Mouse (Mus musculus) ES-Bruce4 (cell line): ENCODE measurements around the gene Rapgef5. TPM values are rescaled to one million over a fixed set of nuclear protein-coding genes. Genes with fewer than 3 reads are reported as not detected.

Experiments used
- H3K27ac ChIP-seq: 2 replicates; pipeline ENCODE4 v1.5.1; 2012; ENCODE audit warnings: low read length, inconsistent platforms; ENCODE audit not compliant: insufficient read depth
- H3K27me3 ChIP-seq: 2 replicates; pipeline ENCODE4 v1.6.1; 2012; ENCODE audit warnings: mild to moderate bottlenecking, low read length, inconsistent platforms; ENCODE audit not compliant: control insufficient read depth, poor library complexity, insufficient read depth, severe bottlenecking
- H3K36me3 ChIP-seq: 2 replicates; pipeline ENCODE4 v1.6.1; 2012; ENCODE audit warnings: inconsistent platforms, mild to moderate bottlenecking, low read length, moderate library complexity; ENCODE audit not compliant: control insufficient read depth, poor library complexity, insufficient read depth, severe bottlenecking
- H3K4me1 ChIP-seq: one replicate; pipeline ENCODE4 v1.8.1; 2011; ENCODE audit warnings: low read length; ENCODE audit not compliant: control insufficient read depth, insufficient read depth
- H3K4me3 ChIP-seq: 2 replicates; pipeline ENCODE4 v1.5.1; 2011; ENCODE audit warnings: low read depth, mild to moderate bottlenecking, low read length
- H3K9ac ChIP-seq: 2 replicates; pipeline ENCODE4 v1.6.1; 2012; ENCODE audit warnings: low read depth, mild to moderate bottlenecking, inconsistent platforms; ENCODE audit not compliant: poor library complexity, severe bottlenecking
- H3K9me3 ChIP-seq: replicated peaks from 2 replicates; pipeline ENCODE4 v1.6.1; 2012; ENCODE audit warnings: mild to moderate bottlenecking, low read length, inconsistent platforms; ENCODE audit not compliant: control insufficient read depth, poor library complexity, insufficient read depth, severe bottlenecking
- CTCF ChIP-seq: IDR thresholded peaks from one replicate; pipeline ENCODE4 v1.8.1; 2011; ENCODE audit warnings: low read depth, low read length
- EP300 ChIP-seq: IDR thresholded peaks from 2 replicates; pipeline ENCODE4 v1.6.1; 2011; ENCODE audit warnings: low read depth, low read length; ENCODE audit not compliant: insufficient read depth
- POLR2A ChIP-seq: IDR thresholded peaks from one replicate; pipeline ENCODE4 v1.8.1; 2011; ENCODE audit warnings: low read length; ENCODE audit not compliant: insufficient read depth
- polyA plus RNA-seq: library from polyadenylated mRNA; stranded (reverse); fragments of >200 nt; gene quantifications from 2 replicates; pipeline ENCODE4 v1.2.4, GENCODE M21; 2011; ENCODE audit warnings: low read depth; ENCODE audit not compliant: missing spikeins, insufficient read depth, insufficient read length

Rapgef5 gene
- polyA plus RNA-seq, 1 experiment = 23.8 TPM

- Histone ChIP-seq H3K9me3 (no peaks in the 10 kb centered on the region; the same call in 1 of the 2 replicates), H3K27ac (no peak overlapping the region), H3K4me1 (no peaks in the 10 kb centered on the region), H3K9ac (no peak overlapping the region), H3K4me3 (no peak overlapping the region), H3K27me3 (no peaks in the 10 kb centered on the region), H3K36me3 (peaks cover 2% of the 10 kb centered on the region)
- TF ChIP-seq CTCF (no peak), POLR2A (no peak), EP300 (no peak)
Measured at GRCm38 (mm10) chr12:117595179-117595578, 78.9 kb downstream of the Rapgef5 start.

GRCm38 (mm10) chr12:117598190-117598589, 81.9 kb downstream of the Rapgef5 start:
- H3K27me3 ChIP-seq = no peaks in the 10 kb centered on the region
- peaks cover 2% of the 10 kb centered on the region for H3K36me3 ChIP-seq
- H3K4me1 ChIP-seq = no peaks in the 10 kb centered on the region
- H3K27ac ChIP-seq = no peak overlapping the region
- no peaks in the 10 kb centered on the region; the same call in 1 of the 2 replicates for H3K9me3 ChIP-seq
- H3K9ac ChIP-seq = no peak overlapping the region
- no peak for TF ChIP-seq POLR2A
- no peak for TF ChIP-seq EP300
- no peak for TF ChIP-seq CTCF
- no peak overlapping the region for H3K4me3 ChIP-seq

GRCm38 (mm10) chr12:117605966-117606365, 89.7 kb downstream of the Rapgef5 start:
- H3K4me3 ChIP-seq = no peak overlapping the region
- H3K27me3 ChIP-seq = no peaks in the 10 kb centered on the region; the same call in 1 of the 2 replicates
- H3K4me1 ChIP-seq = no peaks in the 10 kb centered on the region
- no peak overlapping the region for H3K9ac ChIP-seq
- no peak overlapping the region for H3K27ac ChIP-seq
- TF ChIP-seq CTCF (no peak), POLR2A (no peak), EP300 (no peak)
- no peaks in the 10 kb centered on the region for H3K9me3 ChIP-seq
- H3K36me3 ChIP-seq = peaks cover 2% of the 10 kb centered on the region

- no peak overlapping the region for H3K9ac ChIP-seq
- no peak overlapping the region for H3K27ac ChIP-seq
- TF ChIP-seq POLR2A = no peak
- no peak for TF ChIP-seq EP300
- no peak for TF ChIP-seq CTCF
- H3K36me3 ChIP-seq = no peaks in the 10 kb centered on the region
- H3K27me3 ChIP-seq = no peaks in the 10 kb centered on the region; the same call in 1 of the 2 replicates
- no peaks in the 10 kb centered on the region for H3K9me3 ChIP-seq
- H3K4me1 ChIP-seq = peaks cover 1% of the 10 kb centered on the region
- no peak overlapping the region for H3K4me3 ChIP-seq
Measured at GRCm38 (mm10) chr12:117612715-117613114, 96.4 kb downstream of the Rapgef5 start.

GRCm38 (mm10) chr12:117619523-117620023, 103.3 kb downstream of the Rapgef5 start:
- Histone ChIP-seq H3K4me3 (no peak overlapping the region), H3K36me3 (no peaks in the 10 kb centered on the region), H3K9ac (no peak overlapping the region), H3K4me1 (no peaks in the 10 kb centered on the region), H3K27ac (no peak overlapping the region), H3K9me3 (no peaks in the 10 kb centered on the region), H3K27me3 (no peaks in the 10 kb centered on the region)
- TF ChIP-seq EP300 = no peak

- Histone ChIP-seq H3K4me1 (no peaks in the 10 kb centered on the region), H3K27me3 (no peaks in the 10 kb centered on the region)
- TF ChIP-seq EP300 = no peak
- TF ChIP-seq CTCF = no peak
- no peak for TF ChIP-seq POLR2A
Measured at GRCm38 (mm10) chr12:117622972-117623371, 106.7 kb downstream of the Rapgef5 start.

GRCm38 (mm10) chr12:117627311-117627710, 111.0 kb downstream of the Rapgef5 start:
- Histone ChIP-seq H3K27ac (no peak overlapping the region), H3K9me3 (no peaks in the 10 kb centered on the region), H3K27me3 (no peaks in the 10 kb centered on the region), H3K4me1 (peaks cover 1% of the 10 kb centered on the region), H3K36me3 (no peaks in the 10 kb centered on the region), H3K4me3 (no peak overlapping the region), H3K9ac (no peak overlapping the region)
- TF ChIP-seq EP300 (no peak), POLR2A (no peak), CTCF (no peak)

More at GRCm38 (mm10) chr12:117622972-117623371, 106.7 kb downstream of the Rapgef5 start:
- Histone ChIP-seq H3K27ac (no peak overlapping the region), H3K36me3 (no peaks in the 10 kb centered on the region), H3K9me3 (no peaks in the 10 kb centered on the region), H3K9ac (no peak overlapping the region), H3K4me3 (no peak overlapping the region)
